Mouse (Mus musculus) heart, embryonic 10.5 days (tissue): ENCODE results near the gene Ipcef1. TPM values are rescaled to one million over a fixed set of nuclear protein-coding genes. Genes with fewer than 3 reads are reported as not detected.
"Not testable (repeated sequence)": the region's sequence is repeated elsewhere in the genome, so short reads cannot be mapped to it uniquely, and the experiment has no call there.

Experiments used
- DNase-seq: peaks from one replicate; pipeline ENCODE4 v3.0.0-alpha.2; 2017; ENCODE audit warnings: low spot score
- H3K27ac ChIP-seq: fragments of 300-500 bp; sonication (generic); 2 replicates; pipeline ENCODE4 v1.5.1; 2016; ENCODE audit warnings: mild to moderate bottlenecking
- H3K27me3 ChIP-seq: fragments of 300-500 bp; sonication (generic); 2 replicates; pipeline ENCODE4 v1.6.1; 2016; ENCODE audit warnings: mild to moderate bottlenecking; ENCODE audit not compliant: poor library complexity, insufficient read depth, severe bottlenecking
- H3K36me3 ChIP-seq: fragments of 300-500 bp; sonication (generic); 2 replicates; pipeline ENCODE4 v1.6.1; 2016; ENCODE audit warnings: mild to moderate bottlenecking, moderate library complexity
- H3K4me1 ChIP-seq: fragments of 300-500 bp; sonication (generic); 2 replicates; pipeline ENCODE4 v1.6.1; 2016; ENCODE audit warnings: mild to moderate bottlenecking
- H3K4me3 ChIP-seq: fragments of 300-500 bp; sonication (generic); 2 replicates; pipeline ENCODE4 v1.5.1; 2016; ENCODE audit warnings: mild to moderate bottlenecking, moderate library complexity
- H3K9me3 ChIP-seq: fragments of 300-500 bp; sonication (generic); 2 replicates; pipeline ENCODE4 v1.6.1; 2016; ENCODE audit warnings: mild to moderate bottlenecking, moderate library complexity
- WGBS: fragments of 180-500 bp; shearing (Covaris S2); methylation state at CpG from one replicate; pipeline ENCODE4 v1.1.7; 2016; 5-methylcytosine and 5-hydroxymethylcytosine counted together
- polyA plus RNA-seq: library from polyadenylated mRNA; unstranded; fragments of >200 nt; fragmentation: Nextera tagmentation; extraction: Ambion mirVana; gene quantifications from 2 replicates; pipeline ENCODE4 v1.2.1, GENCODE M21; 2016

The Ipcef1 gene
- polyA plus RNA-seq, 1 experiment from 2014 or later, result 0.25 TPM

GRCm38 (mm10) chr10:6889640-6890245 lies 162.5 kb downstream of the Ipcef1 start:
- DNase-seq, result no peak
- H3K9me3 ChIP-seq, result no peaks in the 10 kb centered on the region
- H3K4me1 ChIP-seq, result no peaks in the 10 kb centered on the region
- no peaks in the 10 kb centered on the region for H3K27me3 ChIP-seq
- WGBS, result 68% methylated on average over 5 of the region's 5 CpGs
- H3K36me3 ChIP-seq, result no peaks in the 10 kb centered on the region
- no peak overlapping the region for H3K27ac ChIP-seq
- no peak overlapping the region for H3K4me3 ChIP-seq

- H3K36me3 ChIP-seq, result no peaks in the 10 kb centered on the region
- H3K27ac ChIP-seq, result no peak overlapping the region
- no peak overlapping the region for H3K4me3 ChIP-seq
- H3K4me1 ChIP-seq, result no peaks in the 10 kb centered on the region
- no peaks in the 10 kb centered on the region for H3K9me3 ChIP-seq
- no peaks in the 10 kb centered on the region for H3K27me3 ChIP-seq
- 0% methylated on average over 1 of the region's 1 CpGs for WGBS
- no peak for DNase-seq
Observed at GRCm38 (mm10) chr10:6885460-6885859, 166.8 kb downstream of the Ipcef1 start.

DNA sequence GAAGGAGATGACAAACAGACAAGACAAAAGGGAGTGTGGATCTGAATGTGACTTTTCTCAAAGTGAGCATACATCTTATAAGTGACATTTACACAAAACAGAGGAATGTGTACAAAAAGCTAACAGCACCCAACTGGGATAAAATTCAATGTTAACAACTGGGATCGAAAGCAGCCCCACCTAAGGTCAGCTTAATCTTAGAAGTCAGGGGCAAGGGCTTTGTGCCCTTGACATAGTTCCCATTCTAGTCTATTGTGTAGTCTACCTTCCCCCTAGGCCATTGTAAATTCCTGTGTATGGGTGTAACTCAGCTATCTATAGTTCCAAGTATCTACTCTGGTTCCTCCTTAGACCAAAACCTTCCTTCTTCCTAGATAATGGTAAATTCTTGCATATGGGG lies 170.2 kb downstream of the Ipcef1 start:
- not testable (repeated sequence) for H3K4me3 ChIP-seq, H3K36me3 ChIP-seq, H3K27ac ChIP-seq, DNase-seq, H3K9me3 ChIP-seq, H3K4me1 ChIP-seq, H3K27me3 ChIP-seq
- WGBS, result 97% methylated on average over 1 of the region's 1 CpGs

DNA sequence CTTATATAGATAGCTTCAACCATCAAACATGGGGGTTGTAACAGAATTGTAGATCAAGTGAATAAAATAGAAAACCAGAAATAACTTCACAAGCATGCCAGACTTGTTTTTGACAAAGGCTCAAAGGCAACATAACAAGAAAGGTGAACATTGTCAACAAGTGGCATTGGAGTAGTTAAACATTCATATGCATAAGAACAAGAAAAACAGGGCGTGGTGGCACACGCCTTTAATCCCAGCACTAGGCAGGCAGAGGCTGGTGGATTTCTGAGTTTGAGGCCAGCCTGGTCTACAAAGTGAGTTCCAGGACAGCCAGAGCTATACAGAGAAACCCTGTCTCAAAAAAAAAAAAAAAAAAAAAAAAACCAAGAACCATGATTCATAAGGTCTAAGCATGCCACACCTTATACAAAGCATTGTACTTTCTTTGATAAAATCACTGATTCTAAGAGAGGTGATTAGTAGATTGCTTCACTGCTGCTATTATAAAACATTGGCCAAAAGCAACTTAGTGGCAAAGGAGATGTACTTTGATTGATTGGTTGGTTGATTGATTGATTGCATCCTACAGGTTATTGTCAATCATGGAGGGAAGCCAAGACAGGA lies 173.9 kb downstream of the Ipcef1 start:
- H3K27me3 ChIP-seq, result no peaks in the 10 kb centered on the region
- H3K9me3 ChIP-seq, result no peaks in the 10 kb centered on the region
- 82% methylated on average over 2 of the region's 2 CpGs for WGBS

DNA sequence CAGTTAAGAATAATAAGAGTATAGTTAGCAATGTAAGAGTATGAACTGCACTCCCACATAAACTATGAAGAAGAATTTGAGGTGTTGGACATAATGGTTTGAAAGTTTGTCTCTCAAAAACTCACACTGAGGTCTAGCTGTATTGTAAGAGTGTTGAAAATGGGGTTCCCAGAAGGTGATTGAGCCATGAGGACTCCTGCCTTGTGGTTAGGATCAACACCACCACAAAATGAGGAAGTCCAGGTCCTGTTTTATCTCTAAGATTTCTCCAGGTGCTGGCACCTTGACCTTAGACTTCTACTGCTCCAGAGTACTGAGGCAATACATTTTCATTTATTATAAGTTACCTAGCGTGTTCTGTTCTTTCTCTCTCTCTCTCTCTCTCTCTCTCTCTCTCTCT lies 178.4 kb downstream of the Ipcef1 start:
- 82% methylated on average over 1 of the region's 1 CpGs for WGBS
- Histone ChIP-seq H3K36me3 (no peaks in the 10 kb centered on the region), H3K4me3 (no peak overlapping the region), H3K27ac (no peak overlapping the region), H3K9me3 (no peaks in the 10 kb centered on the region), H3K4me1 (no peaks in the 10 kb centered on the region), H3K27me3 (no peaks in the 10 kb centered on the region)
- no peak for DNase-seq

More for the DNA sequence above, 173.9 kb downstream of the Ipcef1 start:
- DNase-seq, result no peak
- Histone ChIP-seq H3K27ac (no peak overlapping the region), H3K36me3 (no peaks in the 10 kb centered on the region), H3K4me1 (no peaks in the 10 kb centered on the region), H3K4me3 (no peak overlapping the region)

- Histone ChIP-seq H3K4me1 (no peaks in the 10 kb centered on the region), H3K4me3 (no peak overlapping the region), H3K27me3 (no peaks in the 10 kb centered on the region), H3K36me3 (no peaks in the 10 kb centered on the region), H3K27ac (no peak overlapping the region), H3K9me3 (0 out of 2 replicates have a peak, but pooled peaks cover 4% of the 10 kb centered on the region)
- 80% methylated on average over 7 of the region's 7 CpGs for WGBS
- DNase-seq, result no peak
Observed at GRCm38 (mm10) chr10:6871418-6872072, 180.7 kb downstream of the Ipcef1 start.

DNA sequence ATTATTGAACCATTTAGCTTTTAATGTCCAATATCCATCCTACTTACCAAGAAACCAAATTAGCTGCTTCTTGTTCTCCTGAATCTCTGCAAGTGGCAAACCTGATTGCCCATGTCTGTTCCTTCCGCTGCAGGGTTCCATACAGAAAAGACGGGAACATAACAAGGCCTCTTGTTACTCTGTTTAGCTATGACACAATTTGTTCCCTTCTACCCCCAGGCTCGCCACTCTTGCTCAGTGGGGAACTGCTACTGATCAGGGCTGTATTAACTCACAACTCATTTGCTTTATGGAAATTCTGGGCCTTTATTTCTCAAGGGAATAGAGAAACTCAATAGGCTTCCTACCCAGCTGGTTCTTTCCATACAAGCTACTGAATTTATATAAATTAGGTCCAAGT lies 196.5 kb downstream of the Ipcef1 start:
- 75% methylated on average over 3 of the region's 3 CpGs for WGBS
- H3K4me3 ChIP-seq, result no peak overlapping the region
- H3K27me3 ChIP-seq, result no peaks in the 10 kb centered on the region

DNA sequence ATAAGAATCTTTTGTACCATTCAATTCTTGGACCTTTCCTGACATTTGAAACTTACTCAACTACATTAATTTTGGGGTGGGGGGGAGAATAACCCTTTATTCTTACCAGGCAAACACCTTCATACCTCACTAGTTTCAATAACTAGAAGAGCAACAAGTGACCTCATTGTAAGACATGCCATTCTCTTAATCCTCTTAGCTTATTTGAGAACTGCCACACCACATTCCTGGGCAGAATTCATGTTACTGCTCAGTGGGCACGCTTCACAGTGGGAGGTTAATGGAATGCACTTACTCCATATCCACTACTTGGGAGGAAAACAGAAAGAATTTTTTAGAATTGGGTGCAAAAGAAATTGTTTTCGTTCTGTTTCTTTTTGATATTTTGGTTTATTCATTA lies 203.4 kb downstream of the Ipcef1 start:
- Histone ChIP-seq H3K27ac (no peak overlapping the region), H3K4me1 (no peaks in the 10 kb centered on the region), H3K9me3 (no peaks in the 10 kb centered on the region), H3K36me3 (no peaks in the 10 kb centered on the region), H3K4me3 (no peak overlapping the region), H3K27me3 (no peaks in the 10 kb centered on the region)
- no peak for DNase-seq
- WGBS, result 75% methylated on average over 2 of the region's 2 CpGs

More for the DNA sequence above, 196.5 kb downstream of the Ipcef1 start:
- Histone ChIP-seq H3K4me1 (no peaks in the 10 kb centered on the region), H3K9me3 (no peaks in the 10 kb centered on the region), H3K36me3 (no peaks in the 10 kb centered on the region), H3K27ac (no peak overlapping the region)
- DNase-seq, result no peak

DNA sequence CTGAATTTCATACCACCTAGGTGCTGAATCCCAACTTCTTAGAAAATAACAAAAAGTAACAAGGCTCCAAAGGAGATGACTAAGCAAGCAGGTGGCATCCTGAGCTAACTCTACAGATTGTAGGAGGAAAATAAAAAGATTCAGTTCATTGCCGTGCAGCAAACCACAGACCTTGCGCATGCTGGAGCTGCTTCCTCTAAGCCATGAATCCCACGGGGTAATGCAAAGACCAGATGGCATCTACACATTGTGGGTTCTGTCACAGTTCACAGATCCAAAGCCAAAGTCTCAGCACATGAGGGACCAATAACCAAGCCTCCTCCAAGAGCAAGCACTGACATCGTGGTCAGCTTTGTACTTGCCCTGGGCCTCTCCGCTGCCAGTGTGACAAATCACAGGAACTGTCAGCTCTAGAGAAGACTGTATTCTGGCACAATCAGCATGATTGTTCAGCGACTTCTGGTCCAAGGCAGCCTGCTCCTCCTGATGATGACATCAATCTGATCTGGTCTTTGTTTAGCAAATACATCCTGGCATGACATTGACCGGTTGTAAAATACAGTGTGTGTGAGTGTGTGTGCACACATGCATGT lies 204.0 kb downstream of the Ipcef1 start:
- H3K9me3 ChIP-seq, result no peaks in the 10 kb centered on the region
- 56% methylated on average over 7 of the region's 7 CpGs for WGBS
- H3K27me3 ChIP-seq, result no peaks in the 10 kb centered on the region
- no peaks in the 10 kb centered on the region for H3K4me1 ChIP-seq
- H3K27ac ChIP-seq, result no peak overlapping the region
- no peak overlapping the region for H3K4me3 ChIP-seq
- no peak for DNase-seq
- H3K36me3 ChIP-seq, result no peaks in the 10 kb centered on the region

- 91% methylated on average over 1 of the region's 1 CpGs for WGBS
- no peaks in the 10 kb centered on the region for H3K4me1 ChIP-seq
- no peak overlapping the region for H3K27ac ChIP-seq
- H3K36me3 ChIP-seq, result no peaks in the 10 kb centered on the region
- DNase-seq, result no peak
- no peaks in the 10 kb centered on the region for H3K27me3 ChIP-seq
- H3K9me3 ChIP-seq, result no peaks in the 10 kb centered on the region
- H3K4me3 ChIP-seq, result no peak overlapping the region
Observed at GRCm38 (mm10) chr10:6846283-6846682, 206.0 kb downstream of the Ipcef1 start.

- WGBS, result 76% methylated on average over 1 of the region's 1 CpGs
- Histone ChIP-seq H3K27ac (no peak overlapping the region), H3K9me3 (no peaks in the 10 kb centered on the region), H3K27me3 (no peaks in the 10 kb centered on the region), H3K36me3 (no peaks in the 10 kb centered on the region), H3K4me1 (no peaks in the 10 kb centered on the region), H3K4me3 (no peak overlapping the region)
- no peak for DNase-seq
Observed at GRCm38 (mm10) chr10:6842225-6842624, 210.1 kb downstream of the Ipcef1 start.
